ENCODE assay signal across 21 mouse cellular contexts in genomic region chr4:150469274-150469673, GRCm38 (mm10).
DNase-seq lines count a peak whose midpoint lies in the region; ATAC-seq and TF ChIP-seq lines count a peak whose summit lies in the region.
"Had no signal": no experiment of that assay in that cellular context is flagged by ENCODE, and none has a peak within 500 bp of the region (broad histone marks: within the 10 kb centered on the region; RNA-seq: fewer than 3 reads in every experiment).

No protein-coding gene starts in this region.

- no peaks in the 10 kb centered on the region for H3K9me3 ChIP-seq in heart, embryonic 14.5 days (ENCODE audit: control insufficient read depth, low read length)
- no peaks in the 10 kb centered on the region for H3K9me3 ChIP-seq in liver, postnatal 0 days (ENCODE audit: low read length)
- H3K9me3 ChIP-seq: embryonic facial prominence, embryonic 15.5 days; hindbrain, embryonic 12.5 days; liver, embryonic 13.5 days; stomach, embryonic 15.5 days had no signal

- peaks cover 14 to 33% of the 10 kb centered on the region in 2 experiments for H3K4me1 ChIP-seq in heart, embryonic 14.5 days (ENCODE audit: control insufficient read depth in 2 of 2, insufficient read depth in 2 of 2, low read length in 2 of 2)
- H3K4me1 ChIP-seq in kidney, adult 2 months (ENCODE audit: control insufficient read depth, insufficient read depth, low read length), result peaks cover 22% of the 10 kb centered on the region; the same call in 1 of the 2 replicates
- peaks cover 5% of the 10 kb centered on the region; the same call in 1 of the 2 replicates for H3K4me1 ChIP-seq in liver, postnatal 0 days (ENCODE audit: insufficient read depth)
- H3K4me1 ChIP-seq: embryonic facial prominence, embryonic 15.5 days had no signal

- H3K27me3 ChIP-seq in heart, embryonic 14.5 days (ENCODE audit: control insufficient read depth, insufficient read depth, low read length), result no peaks in the 10 kb centered on the region
- H3K27me3 ChIP-seq in kidney, adult 2 months (replicated peaks; ENCODE audit: control insufficient read depth, insufficient read depth, low read length), result no peaks in the 10 kb centered on the region
- no peaks in the 10 kb centered on the region for H3K27me3 ChIP-seq in liver, postnatal 0 days (ENCODE audit: insufficient read depth, low read length)
- H3K27me3 ChIP-seq: embryonic facial prominence, embryonic 15.5 days; hindbrain, embryonic 12.5 days; liver, embryonic 13.5 days; stomach, embryonic 15.5 days had no signal

- 36% methylated on average over 10 of the region's 10 CpGs for WGBS in heart, embryonic 14.5 days
- WGBS in kidney, adult 2 months, result 43% methylated on average over 10 of the region's 10 CpGs
- 78% methylated on average over 10 of the region's 10 CpGs for WGBS in liver, postnatal 0 days (ENCODE audit: insufficient replicate concordance)

- peak overlapping the region; percentile 48 for H3K4me2 ChIP-seq in heart, embryonic 14.5 days (ENCODE audit: low read length)
- no peak overlapping the region for H3K4me2 ChIP-seq in liver, postnatal 0 days (ENCODE audit: low read depth, low read length)
- H3K4me2 ChIP-seq: embryonic facial prominence, embryonic 15.5 days; hindbrain, embryonic 12.5 days; liver, embryonic 13.5 days; midbrain, embryonic 11.5 days; stomach, embryonic 15.5 days had no signal

- peak overlapping the region; percentile 39 for H3K9ac ChIP-seq in heart, embryonic 14.5 days (ENCODE audit: low read length)
- H3K9ac ChIP-seq in liver, postnatal 0 days (replicated peaks), result no peak overlapping the region
- H3K9ac ChIP-seq: embryonic facial prominence, embryonic 15.5 days; hindbrain, embryonic 12.5 days; liver, embryonic 13.5 days; stomach, embryonic 15.5 days had no signal

- no peak for TF ChIP-seq EP300 in liver, postnatal 0 days (IDR thresholded peaks at IDR 0.05; ENCODE audit: low read depth)

- 0 out of 2 replicates have a peak, but pooled peaks cover 5% of the 10 kb centered on the region for H3K36me3 ChIP-seq in heart, embryonic 14.5 days (ENCODE audit: control insufficient read depth, insufficient read depth, low read length)
- no peaks in the 10 kb centered on the region for H3K36me3 ChIP-seq in kidney, adult 2 months (ENCODE audit: control insufficient read depth, insufficient read depth, low read length)
- 0 out of 2 replicates have a peak, but pooled peaks cover 2% of the 10 kb centered on the region for H3K36me3 ChIP-seq in liver, postnatal 0 days (replicated peaks; ENCODE audit: insufficient read depth, low read length)
- H3K36me3 ChIP-seq: liver, embryonic 13.5 days had no signal

- no peak for ATAC-seq in heart, embryonic 14.5 days (ENCODE audit: insufficient number of reproducible peaks, insufficient read depth, low FRiP score, low read depth)
- 0 out of 2 replicates have a peak, but pooled peaks have one; percentile 33 for ATAC-seq in liver, postnatal 0 days
- ATAC-seq: forebrain, embryonic 14.5 days; inflammation-experienced regulatory T-cells, adult 6 months had no signal

- no peak for TF ChIP-seq CTCF in kidney, adult 2 months (conservative IDR thresholded peaks at IDR 0.05; ENCODE audit: insufficient read depth, insufficient read length, low read depth, low read length)
- TF ChIP-seq CTCF in liver, postnatal 0 days (IDR thresholded peaks at IDR 0.05; ENCODE audit: low read depth), result no peak

- no peak overlapping the region for H3K4me3 ChIP-seq in heart, embryonic 14.5 days (ENCODE audit: control insufficient read depth in 1 of 2, insufficient read depth in 1 of 2, low read depth in 1 of 2, low read length in 2 of 2)
- no peak overlapping the region for H3K4me3 ChIP-seq in kidney, adult 2 months (ENCODE audit: insufficient read depth, low read depth, low read length)
- no peak overlapping the region for H3K4me3 ChIP-seq in liver, postnatal 0 days (ENCODE audit: low read depth, low read length)
- H3K4me3 ChIP-seq: embryonic facial prominence, embryonic 15.5 days; hindbrain, embryonic 12.5 days; layer of hippocampus, adult 2 months; liver, embryonic 13.5 days; stomach, embryonic 15.5 days had no signal

- peak overlapping the region; percentile 15 to 63 for H3K27ac ChIP-seq in heart, embryonic 14.5 days (replicated peaks in 1 of 2; ENCODE audit: control insufficient read depth in 1 of 2, insufficient read depth in 1 of 2, low read depth in 2 of 2, low read length in 2 of 2)
- 0 out of 2 replicates have a peak overlapping the region, but pooled peaks have one; percentile 2 for H3K27ac ChIP-seq in kidney, adult 2 months (ENCODE audit: insufficient read depth, low read depth, low read length)
- H3K27ac ChIP-seq in liver, postnatal 0 days (ENCODE audit: low read depth), result no peak overlapping the region
- H3K27ac ChIP-seq: embryonic facial prominence, embryonic 15.5 days; hindbrain, embryonic 12.5 days; kidney, postnatal 0 days; layer of hippocampus, adult 2 months; liver, embryonic 13.5 days; stomach, embryonic 15.5 days had no signal

- TF ChIP-seq POLR2A in kidney, adult 2 months (IDR thresholded peaks at IDR 0.05; ENCODE audit: low read depth, low read length), result no peak

- DNase-seq in heart, adult 9 months (ENCODE audit: low spot score in 2 of 2), result no peak
- DNase-seq in kidney, adult 2 months, result no peak
- no peak for DNase-seq in kidney, postnatal 10 days
- no peak for DNase-seq in liver, postnatal 0 days
- no peak for DNase-seq in liver
- DNase-seq: adrenal gland, adult 2 months; cerebellum, adult 11 months; cerebellum, adult 9-11 months; gastrocnemius, postnatal 10 days; liver, embryonic 13.5 days; lung, postnatal 14 days; thymus, postnatal 25 days had no signal
